Mouse (Mus musculus) stomach, embryonic 14.5 days (tissue): Measurements from ENCODE around the gene Otud5. TPM values are rescaled to one million over a fixed set of nuclear protein-coding genes. Genes with fewer than 3 reads are reported as not detected.
"Not testable (repeated sequence)": the region's sequence is repeated elsewhere in the genome, so short reads cannot be mapped to it uniquely, and the experiment has no call there.

Experiments
- ATAC-seq: fragments of 200-750 bp; cut with Nextera tagmentation; 2 replicates; pipeline ENCODE4 v1.8.0; 2017; ENCODE audit warnings: low read depth, moderate TSS enrichment; ENCODE audit not compliant: insufficient number of reproducible peaks, insufficient read depth, low FRiP score
- H3K27ac ChIP-seq: fragments of 300-500 bp; sonication (generic); 2 replicates; pipeline ENCODE4 v1.5.1; 2014; ENCODE audit warnings: mild to moderate bottlenecking, low read length, moderate library complexity, mixed read lengths
- H3K27me3 ChIP-seq: fragments of 300-500 bp; sonication (generic); 2 replicates; pipeline ENCODE4 v1.6.1; 2014; ENCODE audit warnings: low read length, control low read depth, mixed read lengths; ENCODE audit not compliant: control insufficient read depth, insufficient read depth
- H3K36me3 ChIP-seq: fragments of 300-500 bp; sonication (generic); 2 replicates; pipeline ENCODE4 v1.6.1; 2014; ENCODE audit warnings: mild to moderate bottlenecking, control low read depth, low read length, moderate library complexity, mixed read lengths; ENCODE audit not compliant: control insufficient read depth, insufficient read depth
- H3K4me1 ChIP-seq: fragments of 300-500 bp; sonication (generic); 2 replicates; pipeline ENCODE4 v1.6.1; 2014; ENCODE audit warnings: low read length, control low read depth, mixed read lengths; ENCODE audit not compliant: control insufficient read depth, insufficient read depth
- H3K4me2 ChIP-seq: fragments of 300-500 bp; sonication (generic); replicated peaks from 2 replicates; pipeline ENCODE4 v1.6.1; 2014; ENCODE audit warnings: low read depth, low read length, control low read depth
- H3K4me3 ChIP-seq: fragments of 300-500 bp; sonication (generic); 2 replicates; pipeline ENCODE4 v1.5.1; 2014; ENCODE audit warnings: low read depth, low read length, control low read depth
- H3K9ac ChIP-seq: fragments of 300-500 bp; sonication (generic); replicated peaks from 2 replicates; pipeline ENCODE4 v1.6.1; 2014; ENCODE audit warnings: low read depth, mild to moderate bottlenecking, control low read depth, low read length, moderate library complexity, mixed read lengths
- H3K9me3 ChIP-seq: fragments of 300-500 bp; sonication (generic); 2 replicates; pipeline ENCODE4 v1.6.1; 2016; ENCODE audit warnings: low read depth, low read length, control low read depth; ENCODE audit not compliant: control insufficient read depth
- WGBS: fragments of 180-500 bp; shearing (Covaris S2); extraction: QIAGEN DNeasy Blood & Tissue Kit; methylation state at CpG from one replicate; pipeline ENCODE4 v1.1.7; 2014; 5-methylcytosine and 5-hydroxymethylcytosine counted together
- polyA plus RNA-seq: library from polyadenylated mRNA; unstranded; fragments of >200 nt; fragmentation: Nextera tagmentation; extraction: Ambion mirVana; gene quantifications from 2 replicates; pipeline ENCODE4 v1.2.1, GENCODE M21; 2014

Gene Otud5
- 28.5 and 33.6 TPM in 2 replicates for polyA plus RNA-seq

- H3K36me3 ChIP-seq, result no peaks in the 10 kb centered on the region
- ATAC-seq, result peak; percentile 97
Measured at GRCm38 (mm10) chrX:7841163-7842162, at the start of gene Otud5. TSS of gene Otud5 (plus strand) at chrX:7841364.

GRCm38 (mm10) chrX:7793361-7793760 lies 47.8 kb upstream of the Otud5 start:
- Histone ChIP-seq H3K4me2 (no peak overlapping the region), H3K4me1 (no peaks in the 10 kb centered on the region), H3K27ac (no peak overlapping the region), H3K4me3 (no peak overlapping the region), H3K36me3 (no peaks in the 10 kb centered on the region; the same call in 1 of the 2 replicates), H3K27me3 (no peaks in the 10 kb centered on the region), H3K9ac (no peak overlapping the region), H3K9me3 (no peaks in the 10 kb centered on the region)
- WGBS, result 43% methylated on average over 3 of the region's 3 CpGs
- ATAC-seq, result no peak

More at GRCm38 (mm10) chrX:7841163-7842162, at the start of gene Otud5:
- 15% methylated on average over 73 of the region's 74 CpGs for WGBS
- Histone ChIP-seq H3K4me3 (peak within 1 kb of the TSS; percentile 65), H3K4me1 (no peaks in the 10 kb centered on the region), H3K9me3 (no peaks in the 10 kb centered on the region), H3K27me3 (no peaks in the 10 kb centered on the region), H3K4me2 (peak within 1 kb of the TSS; percentile 58), H3K9ac (peak within 1 kb of the TSS; percentile 72), H3K27ac (peak within 1 kb of the TSS; percentile 89)

GRCm38 (mm10) chrX:7795016-7795415 lies 46.1 kb upstream of the Otud5 start:
- Histone ChIP-seq H3K27ac (no peak overlapping the region), H3K27me3 (no peaks in the 10 kb centered on the region), H3K4me2 (no peak overlapping the region), H3K9ac (no peak overlapping the region), H3K4me3 (no peak overlapping the region), H3K9me3 (no peaks in the 10 kb centered on the region), H3K36me3 (no peaks in the 10 kb centered on the region; the same call in 1 of the 2 replicates), H3K4me1 (no peaks in the 10 kb centered on the region)
- WGBS, result 14% methylated on average over 7 of the region's 7 CpGs
- ATAC-seq, result no peak

- no peaks in the 10 kb centered on the region; the same call in 1 of the 2 replicates for H3K36me3 ChIP-seq
- H3K4me1 ChIP-seq, result no peaks in the 10 kb centered on the region
- H3K27me3 ChIP-seq, result no peaks in the 10 kb centered on the region
- WGBS, result 68% methylated on average over 3 of the region's 3 CpGs
- no peak overlapping the region for H3K27ac ChIP-seq
- no peak for ATAC-seq
- H3K4me2 ChIP-seq, result no peak overlapping the region
- no peaks in the 10 kb centered on the region for H3K9me3 ChIP-seq
- H3K4me3 ChIP-seq, result no peak overlapping the region
- no peak overlapping the region for H3K9ac ChIP-seq
Measured at GRCm38 (mm10) chrX:7797327-7797726, 43.8 kb upstream of the Otud5 start.

GRCm38 (mm10) chrX:7802157-7802556 lies 39.0 kb upstream of the Otud5 start:
- 88% methylated on average over 2 of the region's 2 CpGs for WGBS

GRCm38 (mm10) chrX:7815016-7815415 lies 26.1 kb upstream of the Otud5 start:
- H3K27me3 ChIP-seq, result not testable (repeated sequence)

More at GRCm38 (mm10) chrX:7802157-7802556, 39.0 kb upstream of the Otud5 start:
- H3K4me3 ChIP-seq, H3K27me3 ChIP-seq, ATAC-seq, H3K27ac ChIP-seq, H3K9ac ChIP-seq, H3K4me1 ChIP-seq, H3K4me2 ChIP-seq, H3K36me3 ChIP-seq, H3K9me3 ChIP-seq: not testable (repeated sequence)

GRCm38 (mm10) chrX:7821865-7822779 lies 19.0 kb upstream of the Otud5 start, which contains the start of gene Kcnd1:
TSS of gene Kcnd1 (plus strand) at chrX:7822289.
- Histone ChIP-seq H3K4me2 (peak within 1 kb of the TSS; percentile 49), H3K9ac (peak within 1 kb of the TSS; percentile 3; the same call in 1 of the 2 replicates), H3K9me3 (no peaks in the 10 kb centered on the region), H3K36me3 (no peaks in the 10 kb centered on the region), H3K27me3 (no peaks in the 10 kb centered on the region), H3K4me3 (peak within 1 kb of the TSS; percentile 36), H3K4me1 (0 out of 2 replicates have a peak, but pooled peaks cover 2% of the 10 kb centered on the region), H3K27ac (no peak within 1 kb of the TSS)
- peak; percentile 39; the same call in 1 of the 2 replicates for ATAC-seq
- WGBS, result 18% methylated on average over 24 of the region's 24 CpGs

More at GRCm38 (mm10) chrX:7815016-7815415, 26.1 kb upstream of the Otud5 start:
- ATAC-seq, H3K9ac ChIP-seq, H3K4me1 ChIP-seq, H3K4me3 ChIP-seq, H3K36me3 ChIP-seq, H3K9me3 ChIP-seq, H3K4me2 ChIP-seq, H3K27ac ChIP-seq: not testable (repeated sequence)
- 45% methylated on average over 8 of the region's 8 CpGs for WGBS

- Histone ChIP-seq H3K36me3 (no peaks in the 10 kb centered on the region), H3K9ac (no peak overlapping the region), H3K27me3 (no peaks in the 10 kb centered on the region), H3K4me2 (no peak overlapping the region), H3K4me1 (no peaks in the 10 kb centered on the region), H3K27ac (no peak overlapping the region), H3K9me3 (no peaks in the 10 kb centered on the region), H3K4me3 (no peak overlapping the region)
- no peak for ATAC-seq
- 73% methylated on average over 1 of the region's 1 CpGs for WGBS
Measured at GRCm38 (mm10) chrX:7837146-7837545, 4.0 kb upstream of the Otud5 start.
